Mouse (Mus musculus): Measurements from ENCODE around the gene Ccdc106.
"Not testable (repeated sequence)": the region's sequence is repeated elsewhere in the genome, so short reads cannot be mapped to it uniquely, and the experiment has no call there.

The Ccdc106 gene

GRCm38 (mm10) chr7:5020000-5020681, at the start of gene Ccdc106, which contains the start of gene Zfp865:
Ccdc106 (plus strand) TSS chr7:5020553.
Zfp865 (plus strand) TSS chr7:5020376.
- peak; percentile 99 for DNase-seq

- no peak for DNase-seq
These were observed 49.3 kb upstream of the Ccdc106 start, which contains the start of gene Sbk3 for GRCm38 (mm10) chr7:4971068-4971467. Sbk3 (minus strand) TSS chr7:4971168.

DNA sequence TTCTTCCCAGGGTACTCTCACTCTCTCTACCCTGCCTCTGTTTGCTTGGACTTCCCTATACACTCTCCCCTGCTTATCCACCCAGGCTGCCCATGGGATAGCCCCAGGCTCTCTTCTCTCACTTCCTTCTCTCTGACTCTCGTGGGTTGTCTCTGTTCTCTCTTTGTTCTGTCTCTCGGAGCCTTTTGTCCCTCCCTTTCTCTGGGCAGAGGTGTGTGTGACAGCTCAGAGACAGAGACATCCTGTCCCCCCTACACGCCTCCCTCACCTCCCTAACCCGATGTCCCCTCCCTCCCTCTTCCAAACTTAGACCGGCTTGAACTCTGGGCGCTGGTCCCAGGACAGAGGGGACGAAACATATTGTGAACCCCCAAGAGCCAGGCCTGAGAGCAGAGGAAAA, 48.6 kb upstream of the Ccdc106 start:
- no peak for DNase-seq

DNA sequence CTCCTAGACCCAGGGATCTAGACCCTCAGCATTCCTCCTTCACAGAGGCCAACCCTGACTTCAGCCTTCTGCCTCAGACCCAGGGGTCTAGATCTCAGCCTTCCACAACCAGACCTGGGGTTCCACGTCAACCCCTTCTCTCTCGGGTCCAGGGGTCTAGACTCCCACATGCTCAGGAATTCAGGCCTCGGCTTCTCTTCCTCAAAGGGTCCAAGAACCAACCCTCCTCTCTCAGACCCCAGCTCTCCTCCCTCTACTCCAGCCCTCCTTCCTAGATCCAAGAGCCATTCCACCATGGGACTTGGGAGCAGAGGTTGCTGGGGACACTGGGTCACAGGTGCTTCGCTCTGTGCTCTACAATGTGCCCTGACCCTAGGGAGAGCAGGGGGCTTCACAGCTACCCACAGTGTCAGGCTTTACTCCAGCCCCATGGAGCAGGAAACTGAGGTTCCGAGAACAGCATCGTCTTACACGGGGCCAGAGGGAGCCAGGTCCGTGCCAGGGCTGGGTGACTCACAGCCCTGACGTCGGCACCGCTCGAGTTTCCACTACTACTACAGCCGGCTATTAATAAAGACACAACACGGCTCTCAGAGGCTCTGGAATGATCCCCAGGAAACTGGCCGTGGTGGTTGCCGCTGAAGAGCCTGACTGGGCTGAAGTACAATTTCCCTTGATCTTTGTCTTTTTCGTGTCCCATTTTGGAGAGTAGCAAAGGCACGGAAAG, 47.9 kb upstream of the Ccdc106 start:
- no peak for DNase-seq

- no peak for DNase-seq
These were observed 44.9 kb upstream of the Ccdc106 start for GRCm38 (mm10) chr7:4975455-4975854.

GRCm38 (mm10) chr7:4976832-4977231, 43.5 kb upstream of the Ccdc106 start:
- no peak for DNase-seq

DNA sequence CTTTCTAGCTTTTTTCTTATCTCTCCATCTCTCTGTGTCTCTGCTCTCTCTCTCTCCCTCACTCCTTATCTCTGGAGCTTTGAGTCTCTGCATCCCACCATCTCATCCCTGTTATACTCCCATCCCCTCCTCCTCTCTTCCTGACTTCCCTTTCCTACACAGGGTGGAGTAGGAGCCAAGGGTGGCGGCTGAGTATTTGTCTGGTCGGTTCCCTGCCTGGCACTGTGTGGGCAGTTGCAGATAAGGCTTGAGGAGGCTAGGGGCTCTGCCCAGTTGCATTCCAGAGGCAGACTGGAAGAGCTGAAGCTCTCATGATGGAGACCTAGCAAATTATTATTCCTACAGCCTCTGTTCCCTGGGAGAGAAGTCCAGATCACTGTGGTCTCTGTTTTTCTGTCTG, 32.1 kb upstream of the Ccdc106 start:
- no peak for DNase-seq

GRCm38 (mm10) chr7:4993347-4993998, 26.9 kb upstream of the Ccdc106 start:
- DNase-seq, result no peak

GRCm38 (mm10) chr7:4993999-4994788, 26.2 kb upstream of the Ccdc106 start:
- DNase-seq, result no peak

- DNase-seq, result no peak
These were observed 24.9 kb upstream of the Ccdc106 start for GRCm38 (mm10) chr7:4995268-4996002.

DNA sequence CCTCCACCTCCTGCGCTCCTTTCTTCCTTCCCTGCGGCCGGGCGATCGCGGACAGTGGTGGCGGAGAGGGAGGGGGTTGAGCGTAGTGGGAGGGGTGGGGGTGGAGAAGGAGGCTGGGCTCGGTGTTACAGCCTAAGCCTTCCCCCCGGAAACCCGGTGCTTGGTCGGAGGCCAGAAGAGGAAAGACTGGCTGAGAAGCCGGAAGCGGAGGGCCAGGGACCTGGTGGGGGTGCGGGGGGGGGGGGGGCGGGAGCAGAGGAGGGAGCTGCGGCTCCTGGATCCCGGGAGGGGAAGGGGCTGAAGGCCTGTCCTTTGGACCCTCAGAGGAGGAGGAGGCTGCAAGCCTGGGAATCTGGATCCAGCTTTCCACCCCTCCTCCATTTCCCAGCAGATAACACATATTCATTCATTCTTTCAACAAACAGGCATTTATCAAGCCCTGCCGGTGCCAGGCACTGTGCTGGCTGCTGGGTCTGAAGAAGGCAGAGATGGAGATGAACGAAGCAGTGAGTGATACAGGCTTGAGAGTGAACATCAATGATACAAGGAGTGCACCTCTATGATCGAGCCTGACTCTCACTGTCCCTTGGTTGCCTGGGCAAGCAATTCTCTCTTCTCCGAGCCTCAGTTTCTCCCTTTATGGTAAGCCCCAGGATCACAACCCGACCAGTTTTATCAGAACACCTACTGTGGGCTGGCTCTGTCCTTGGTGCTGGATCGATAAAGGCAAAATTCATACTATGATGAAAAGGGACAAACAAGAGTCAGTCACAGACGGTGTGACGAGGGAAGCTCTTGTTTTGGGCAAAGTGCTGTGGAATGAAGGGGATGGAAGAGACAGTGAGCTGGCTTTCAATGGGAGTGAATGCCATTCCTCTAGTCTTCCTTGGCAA, 24.1 kb upstream of the Ccdc106 start, which contains the start of gene Zfp579:
Gene Zfp579 (minus strand): TSS at position 156 of the 893 bp plus-strand sequence.
- peak; percentile 91 for DNase-seq

DNA sequence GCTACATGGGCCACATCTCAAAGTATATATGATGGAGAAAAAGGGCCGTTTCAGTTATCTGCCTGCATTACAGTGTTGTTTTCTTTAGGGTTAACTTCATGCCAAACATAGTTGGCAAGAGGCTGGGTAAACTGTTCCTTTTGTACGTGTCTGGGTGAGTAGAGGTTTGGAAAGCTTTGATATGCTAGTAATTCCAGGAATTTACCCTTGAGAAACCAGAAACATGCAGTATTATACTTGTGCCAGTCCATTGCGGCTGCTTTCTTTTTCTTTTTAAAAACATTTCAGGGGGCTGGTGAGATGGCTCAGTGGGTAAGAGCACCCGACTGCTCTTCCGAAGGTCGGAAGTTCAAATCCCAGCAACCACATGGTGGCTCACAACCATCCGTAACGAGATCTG, 23.4 kb upstream of the Ccdc106 start:
- DNase-seq, result no peak

DNA sequence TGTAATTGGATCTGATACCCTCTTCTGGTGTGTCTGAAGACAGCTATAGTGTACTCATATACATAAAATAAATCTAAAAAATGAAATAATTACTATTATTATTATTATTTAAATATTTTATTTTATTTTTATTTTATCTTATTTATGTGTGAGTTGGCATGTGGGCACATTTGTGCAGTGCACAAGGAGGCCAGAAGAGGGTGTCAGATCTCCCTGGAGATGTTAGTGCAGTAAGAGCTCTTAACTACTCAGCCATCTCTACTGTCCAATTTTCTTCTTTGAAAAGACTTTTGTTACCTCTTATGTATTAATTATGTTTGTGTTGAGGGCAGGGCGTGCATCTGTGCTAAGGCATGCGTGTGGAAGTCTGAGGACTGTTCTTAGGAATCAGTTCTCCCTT, 20.5 kb upstream of the Ccdc106 start:
- DNase-seq, result peak; percentile 50

- not testable (repeated sequence) for DNase-seq
These were observed 17.5 kb upstream of the Ccdc106 start for GRCm38 (mm10) chr7:5002876-5003275.

- DNase-seq, result no peak
These were observed 12.1 kb upstream of the Ccdc106 start for GRCm38 (mm10) chr7:5008229-5008628.

DNA sequence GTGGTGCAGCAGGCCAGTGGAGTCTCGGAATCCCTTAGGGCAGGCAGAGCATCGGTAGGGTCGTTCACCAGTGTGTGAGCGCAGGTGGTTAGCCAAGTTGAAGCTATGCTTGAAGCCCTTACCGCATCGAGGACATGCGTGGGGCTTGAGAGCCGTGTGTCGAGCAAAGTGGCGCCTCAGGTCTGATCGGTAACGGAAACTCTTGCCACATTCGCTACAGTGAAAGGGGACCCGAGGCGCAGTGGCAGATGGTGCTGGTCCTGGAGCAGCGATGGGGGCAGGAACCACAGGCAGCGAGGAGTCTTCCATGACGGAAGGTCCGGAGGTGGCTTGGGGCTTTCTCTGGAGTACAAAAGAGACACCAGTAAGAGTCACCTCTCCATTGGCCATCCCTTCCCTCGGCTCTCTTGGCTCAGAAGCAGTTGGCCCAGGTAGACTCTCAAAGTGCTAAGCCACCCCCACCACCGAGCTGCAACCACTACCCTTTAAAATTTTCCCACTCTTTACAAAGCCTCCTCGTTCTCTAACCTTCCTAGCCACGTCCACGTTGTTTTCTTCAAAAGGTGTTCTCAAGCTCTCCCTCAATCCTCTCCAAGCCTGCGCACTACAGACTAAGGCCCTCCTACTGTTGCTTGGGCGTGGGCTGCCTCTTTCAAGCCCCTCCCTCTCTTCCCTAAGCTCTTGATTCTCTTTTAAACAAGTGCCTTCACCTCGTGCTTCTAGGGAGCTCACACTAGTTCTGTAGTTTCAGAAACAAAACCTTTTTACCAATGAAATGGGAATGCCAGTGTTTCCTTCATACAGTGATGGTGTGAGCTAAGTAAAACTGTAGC, 7.5 kb upstream of the Ccdc106 start:
- no peak for DNase-seq

DNA sequence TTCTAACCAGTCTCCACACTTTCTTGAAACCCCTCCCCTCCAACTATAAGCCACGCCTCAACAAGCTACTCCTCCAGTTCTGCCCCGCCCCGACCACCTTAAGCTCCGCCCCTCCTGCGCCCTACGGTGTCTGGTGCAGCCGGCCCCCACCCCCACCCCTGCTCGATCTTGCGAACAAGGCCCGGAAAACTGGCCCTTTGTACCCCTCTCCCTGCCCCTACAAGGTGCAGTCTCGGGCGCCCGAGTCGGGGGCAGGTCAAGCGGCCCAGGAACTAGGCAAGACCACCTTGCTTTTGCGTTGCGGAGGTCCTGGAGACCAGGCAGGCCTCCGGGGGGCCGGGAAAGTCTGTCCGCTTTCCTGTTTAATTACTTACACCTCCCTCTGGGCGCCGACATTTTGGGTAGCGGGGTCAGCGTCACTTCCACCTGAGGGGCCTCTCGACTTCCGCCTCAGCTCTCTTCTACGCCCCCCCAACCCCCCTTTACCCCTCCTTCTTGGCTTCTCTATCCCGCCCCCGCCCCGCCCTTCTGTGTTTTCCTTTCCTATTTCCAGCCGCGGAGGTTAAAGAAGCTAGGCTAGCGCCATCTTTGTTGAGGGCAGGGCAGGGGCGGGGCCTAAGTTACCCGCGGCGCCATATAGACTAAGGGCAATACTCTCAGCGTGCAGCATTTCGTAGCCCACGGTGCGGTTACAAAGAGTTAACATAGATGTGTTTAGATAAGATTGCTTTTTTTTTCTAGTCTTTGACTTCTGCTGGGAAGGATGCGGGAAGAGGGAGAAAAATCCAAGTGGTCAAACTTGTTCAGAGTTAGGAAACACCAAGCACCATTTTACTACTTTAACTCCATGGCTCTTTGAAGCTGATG, 5.9 kb upstream of the Ccdc106 start, which contains the start of the genes Zfp524 and Fiz1:
Gene Zfp524 (plus strand): TSS at position 165 of the 867 bp plus-strand sequence.
Gene Fiz1 (minus strand): TSS at position 447 of the 867 bp plus-strand sequence.
- DNase-seq, result peak; percentile 99

- peak; percentile 97 for DNase-seq
These were observed 5.0 kb upstream of the Ccdc106 start, which contains the start of gene Gm44973 for GRCm38 (mm10) chr7:5015118-5016001. Gm44973 (plus strand) TSS chr7:5015496.

Measured in kidney, adult 9 months (tissue).